Mouse (Mus musculus): ENCODE results near the gene Ttc30a1. TPM values are rescaled to one million over a fixed set of nuclear protein-coding genes. Genes with fewer than 3 reads are reported as not detected.

The Ttc30a1 gene
- polyA plus RNA-seq, 1 experiment from 2014 or later = 1.1 TPM

GRCm38 (mm10) chr2:75930941-75931340 is 50.8 kb downstream of the Ttc30a1 start:
- H3K4me1 ChIP-seq (ENCODE audit: insufficient read depth) = no peaks in the 10 kb centered on the region
- DNase-seq = no peak
- no peak for ATAC-seq
- no peaks in the 10 kb centered on the region for H3K27me3 ChIP-seq (ENCODE audit: insufficient read depth, low read length)
- H3K36me3 ChIP-seq (replicated peaks; ENCODE audit: insufficient read depth, low read length) = peaks cover 14% of the 10 kb centered on the region
- H3K27ac ChIP-seq (ENCODE audit: low read depth) = no peak overlapping the region
- no peak overlapping the region for H3K4me2 ChIP-seq (ENCODE audit: low read depth, low read length)
- H3K9me3 ChIP-seq (ENCODE audit: low read length) = no peaks in the 10 kb centered on the region
- no peak overlapping the region for H3K4me3 ChIP-seq (ENCODE audit: low read depth, low read length)
- 91% methylated on average over 2 of the region's 2 CpGs for WGBS (ENCODE audit: insufficient replicate concordance)
- no peak overlapping the region for H3K9ac ChIP-seq (replicated peaks)
- TF ChIP-seq CTCF (IDR thresholded peaks at IDR 0.05; ENCODE audit: low read depth) = no peak
- TF ChIP-seq EP300 (IDR thresholded peaks at IDR 0.05; ENCODE audit: low read depth) = no peak

GRCm38 (mm10) chr2:75929786-75930444 is 51.9 kb downstream of the Ttc30a1 start:
- no peak overlapping the region for H3K4me3 ChIP-seq (ENCODE audit: low read depth, low read length)
- H3K9me3 ChIP-seq (ENCODE audit: low read length) = no peaks in the 10 kb centered on the region
- no peaks in the 10 kb centered on the region for H3K27me3 ChIP-seq (ENCODE audit: insufficient read depth, low read length)
- no peak overlapping the region for H3K27ac ChIP-seq (ENCODE audit: low read depth)
- TF ChIP-seq EP300 (IDR thresholded peaks at IDR 0.05; ENCODE audit: low read depth) = no peak
- TF ChIP-seq CTCF (IDR thresholded peaks at IDR 0.05; ENCODE audit: low read depth) = no peak
- no peak overlapping the region for H3K4me2 ChIP-seq (ENCODE audit: low read depth, low read length)
- DNase-seq (no peak), ATAC-seq (no peak)
- H3K36me3 ChIP-seq (replicated peaks; ENCODE audit: insufficient read depth, low read length) = peaks cover 15% of the 10 kb centered on the region
- no peaks in the 10 kb centered on the region for H3K4me1 ChIP-seq (ENCODE audit: insufficient read depth)
- WGBS (ENCODE audit: insufficient replicate concordance) = 86% methylated on average over 6 of the region's 6 CpGs
- H3K9ac ChIP-seq (replicated peaks) = no peak overlapping the region

- H3K27me3 ChIP-seq (ENCODE audit: insufficient read depth, low read length) = no peaks in the 10 kb centered on the region
- no peak for ATAC-seq
- H3K36me3 ChIP-seq (replicated peaks; ENCODE audit: insufficient read depth, low read length) = peaks cover 16% of the 10 kb centered on the region
These were observed 52.6 kb downstream of the Ttc30a1 start for GRCm38 (mm10) chr2:75929141-75929540.

More at GRCm38 (mm10) chr2:75929141-75929540, 52.6 kb downstream of the Ttc30a1 start:
- no peak overlapping the region for H3K4me3 ChIP-seq (ENCODE audit: low read depth, low read length)
- no peaks in the 10 kb centered on the region for H3K9me3 ChIP-seq (ENCODE audit: low read length)
- 88% methylated on average over 2 of the region's 2 CpGs for WGBS (ENCODE audit: insufficient replicate concordance)
- no peak for TF ChIP-seq CTCF (IDR thresholded peaks at IDR 0.05; ENCODE audit: low read depth)
- TF ChIP-seq EP300 (IDR thresholded peaks at IDR 0.05; ENCODE audit: low read depth) = no peak
- H3K27ac ChIP-seq (ENCODE audit: low read depth) = no peak overlapping the region
- H3K4me1 ChIP-seq (ENCODE audit: insufficient read depth) = no peaks in the 10 kb centered on the region
- no peak overlapping the region for H3K9ac ChIP-seq (replicated peaks)
- DNase-seq = no peak
- H3K4me2 ChIP-seq (ENCODE audit: low read depth, low read length) = no peak overlapping the region

Other genes starting within 250 kb of the Ttc30a1 start
- 5.1 and 5.7 TPM in 2 replicates for gene Agps, start 149.8 kb downstream of the Ttc30a1 start, polyA plus RNA-seq (2015; fragmentation: Nextera tagmentation; extraction: Ambion mirVana)
- gene Ttc30b, start 43.4 kb downstream of the Ttc30a1 start, polyA plus RNA-seq (2015; fragmentation: Nextera tagmentation; extraction: Ambion mirVana) = 1.5 and 1.6 TPM in 2 replicates
- 0.22 and 0.26 TPM in 2 replicates for gene Ttc30a2, start 3.8 kb downstream of the Ttc30a1 start, polyA plus RNA-seq (2015; fragmentation: Nextera tagmentation; extraction: Ambion mirVana)

Data from liver, postnatal 0 days (tissue).